Mouse (Mus musculus) neural tube, embryonic 10.5 days (tissue): ENCODE results near the gene Xkr7.

Experiments used
- DNase-seq: peaks from one replicate; pipeline ENCODE4 v3.0.0-alpha.2; 2017; ENCODE audit warnings: low spot score; ENCODE audit errors: extremely low spot score

Xkr7 gene

DNA sequence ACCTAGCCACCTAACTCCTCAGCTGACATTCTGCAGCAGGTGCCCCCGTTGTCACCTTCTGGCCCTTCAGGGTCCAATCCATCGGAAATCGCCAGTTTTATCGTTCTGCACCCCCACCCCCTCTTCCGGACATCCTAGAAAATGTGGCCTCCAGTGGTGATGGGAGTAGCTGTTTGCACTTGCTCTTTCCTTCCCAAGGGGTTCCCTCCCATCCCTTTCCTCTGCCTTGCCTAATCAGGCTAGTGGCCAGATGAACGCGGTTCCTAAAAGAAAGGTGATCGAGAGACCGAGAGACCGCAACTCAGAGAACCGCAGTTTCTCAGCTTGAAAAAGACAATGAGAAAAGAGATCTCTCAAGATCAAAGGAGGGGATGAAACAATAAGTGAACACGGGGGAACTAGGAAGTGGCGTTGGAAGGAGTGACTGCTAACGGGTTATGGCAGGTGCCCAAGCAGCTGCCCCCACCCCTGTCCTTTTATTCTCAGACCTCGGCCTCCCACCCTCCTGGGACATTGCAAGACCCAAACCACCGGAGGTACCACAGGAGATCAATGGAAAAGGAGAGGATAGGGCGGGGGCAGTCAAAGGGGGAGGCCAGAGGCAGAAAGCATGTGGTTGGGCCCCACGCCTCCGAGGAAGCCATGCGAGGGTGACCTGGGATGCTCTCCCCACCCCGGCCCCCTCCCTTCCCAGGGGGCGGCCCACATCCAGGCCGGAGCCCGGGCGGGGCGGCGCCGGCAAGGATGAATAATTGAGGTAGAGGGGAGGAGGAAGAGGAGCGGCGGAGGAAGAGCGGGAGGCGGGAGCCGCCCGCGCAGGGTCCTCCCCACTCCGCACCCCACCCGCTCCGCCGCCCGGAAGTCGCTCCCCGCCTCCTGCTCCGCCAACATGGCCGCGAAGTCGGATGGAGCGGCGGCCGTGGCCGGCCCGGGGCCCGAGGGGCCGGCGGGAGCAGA is at the start of gene Xkr7:
Gene Xkr7, plus strand, starts transcription at position 727 of the 957 bp plus-strand sequence.
- DNase-seq: peak; percentile 49

DNA sequence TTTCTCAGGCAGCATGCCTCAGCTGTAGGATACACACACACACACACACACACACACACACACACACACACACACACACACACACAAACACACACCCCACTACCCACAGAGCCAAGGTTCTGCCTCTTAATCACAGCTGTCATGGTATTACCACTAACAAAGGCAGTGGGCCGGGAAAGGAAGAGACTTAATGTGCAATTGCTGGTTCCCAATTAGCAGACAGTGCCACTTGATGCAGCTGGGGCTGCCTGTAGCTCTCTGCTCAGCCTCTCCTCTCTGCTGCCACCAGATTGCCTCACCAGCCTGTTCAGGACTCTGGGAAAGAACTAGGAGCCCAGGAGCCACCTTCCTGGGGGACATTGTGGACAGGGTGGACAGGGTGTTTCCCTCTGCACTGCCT is 46.1 kb upstream of the Xkr7 start:
- no peak for DNase-seq

- no peak for DNase-seq
Observed at GRCm38 (mm10) chr2:152991529-152991928, 40.1 kb upstream of the Xkr7 start.

GRCm38 (mm10) chr2:152997046-152997445 is 34.6 kb upstream of the Xkr7 start:
- no peak for DNase-seq

DNA sequence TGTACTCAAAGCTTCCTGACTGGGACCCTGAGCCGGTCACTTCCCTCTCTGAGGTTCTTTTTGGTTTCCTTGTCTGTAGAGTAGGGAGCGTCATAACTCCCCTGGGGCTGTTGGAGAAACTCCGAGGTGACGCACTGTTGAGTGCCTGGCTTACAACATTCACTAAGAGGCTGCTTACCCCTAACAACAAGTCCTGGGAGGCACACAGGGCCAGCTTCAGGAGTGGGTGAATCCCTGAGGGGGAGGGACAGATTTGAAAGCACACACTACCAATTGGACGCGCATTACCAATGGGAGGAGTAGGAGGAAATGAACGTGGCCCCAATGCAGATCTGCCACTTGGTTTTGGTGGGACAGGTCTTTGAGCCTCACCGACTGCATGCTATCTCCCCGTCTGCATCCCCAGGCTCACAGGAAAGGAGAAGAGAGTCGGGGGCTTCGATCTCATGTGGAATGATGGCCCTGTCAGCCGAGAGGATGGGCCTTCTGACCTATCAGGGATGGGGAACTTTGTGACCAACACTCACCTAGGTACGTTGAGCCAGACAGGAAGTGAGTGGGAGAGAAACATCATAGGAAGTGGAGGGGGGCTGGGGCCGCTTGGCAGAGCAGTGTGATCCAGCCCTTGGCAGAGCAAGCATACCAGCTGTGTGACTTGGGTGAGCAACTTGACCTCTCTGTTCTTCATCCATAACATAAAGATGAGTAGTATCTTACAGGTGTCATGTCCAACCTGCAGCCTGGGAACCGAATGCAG is 29.0 kb upstream of the Xkr7 start:
- no peak for DNase-seq

- DNase-seq: no peak
Observed at GRCm38 (mm10) chr2:153003681-153004338, 27.8 kb upstream of the Xkr7 start.

DNA sequence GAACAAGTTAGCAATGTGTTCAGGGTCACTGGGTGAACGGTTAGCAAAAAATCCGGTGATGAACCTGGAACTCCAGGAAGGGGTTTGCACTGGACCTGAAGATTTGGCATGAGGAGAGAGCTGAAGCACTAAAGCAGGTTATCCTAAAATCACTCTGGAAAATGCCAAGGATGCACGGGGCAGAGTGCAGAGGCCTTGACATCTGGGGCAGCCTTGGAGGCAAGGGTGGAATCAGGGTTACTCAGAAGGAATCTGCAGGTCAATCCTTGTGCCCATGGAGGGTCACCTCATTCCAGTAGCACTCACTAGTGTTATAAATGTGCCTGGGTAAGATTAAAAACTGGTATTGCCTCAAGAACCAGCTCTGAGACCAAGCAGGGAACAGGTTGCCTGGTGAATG is 25.7 kb upstream of the Xkr7 start:
- DNase-seq: no peak

GRCm38 (mm10) chr2:153009192-153009973 is 22.3 kb upstream of the Xkr7 start:
- no peak for DNase-seq

GRCm38 (mm10) chr2:153013724-153014515 is 17.7 kb upstream of the Xkr7 start:
- DNase-seq: no peak

DNA sequence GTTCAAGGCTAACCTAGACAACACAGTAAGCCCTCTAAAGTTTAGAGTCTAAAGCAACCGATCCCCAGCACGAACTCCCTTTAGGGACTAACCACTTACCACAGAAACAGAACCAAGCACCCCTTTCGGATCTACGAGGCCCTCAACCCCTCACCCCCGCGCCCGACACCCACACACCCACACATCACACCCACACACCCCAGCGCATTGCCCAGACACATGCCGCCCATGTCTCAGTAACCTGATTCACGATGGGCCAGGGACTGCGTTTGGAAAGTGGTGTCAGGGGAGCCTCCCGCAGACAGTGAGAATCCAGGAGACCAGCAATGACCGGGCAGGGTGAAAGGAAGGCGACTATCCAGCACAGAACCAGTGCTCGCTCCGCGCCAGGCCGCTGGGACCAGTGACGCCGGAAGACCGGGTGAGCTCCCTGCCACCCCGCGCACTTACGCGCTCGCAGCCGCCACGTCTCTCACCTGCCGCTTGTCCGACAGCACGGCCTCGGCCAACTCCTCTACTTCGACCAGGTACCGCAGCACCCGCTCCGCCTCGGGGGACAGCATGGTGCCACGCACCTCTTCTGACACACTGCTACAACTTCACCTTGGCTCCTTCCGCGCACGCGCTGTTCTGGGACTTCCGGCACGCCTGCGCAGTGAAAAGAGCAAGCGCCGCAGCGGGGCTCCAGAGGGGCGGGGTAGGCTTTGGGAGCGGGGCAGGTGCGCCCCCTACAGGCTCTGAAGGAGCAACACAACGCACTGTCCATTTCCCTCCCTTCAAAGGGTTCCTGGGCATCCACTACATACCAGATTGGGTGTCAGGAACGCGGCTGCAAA is 16.7 kb upstream of the Xkr7 start, which contains the start of gene Pdrg1:
Gene Pdrg1, minus strand, starts transcription at position 670 of the 836 bp plus-strand sequence.
- peak; percentile 95 for DNase-seq

GRCm38 (mm10) chr2:153015804-153016203 is 15.8 kb upstream of the Xkr7 start:
- no peak for DNase-seq

DNA sequence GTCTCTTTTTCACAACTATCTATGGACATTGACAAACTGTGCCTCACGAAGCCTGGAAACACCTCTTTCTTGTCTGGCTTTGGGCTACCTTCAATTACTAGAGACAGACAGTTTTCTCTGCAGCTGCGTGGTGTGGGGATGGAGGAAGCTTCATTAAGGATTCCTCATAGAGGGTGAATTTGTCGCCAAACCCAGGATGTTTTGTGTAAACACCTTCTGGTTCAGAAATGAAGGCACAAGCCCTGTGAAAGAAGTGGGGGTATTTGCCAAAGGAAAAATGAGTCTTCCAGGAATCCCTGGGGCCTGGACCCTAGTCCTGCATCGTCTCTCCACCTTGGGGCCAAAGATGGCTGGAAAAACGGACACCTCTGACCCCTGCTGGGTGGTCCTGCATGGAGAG is 14.9 kb upstream of the Xkr7 start:
- no peak for DNase-seq

DNA sequence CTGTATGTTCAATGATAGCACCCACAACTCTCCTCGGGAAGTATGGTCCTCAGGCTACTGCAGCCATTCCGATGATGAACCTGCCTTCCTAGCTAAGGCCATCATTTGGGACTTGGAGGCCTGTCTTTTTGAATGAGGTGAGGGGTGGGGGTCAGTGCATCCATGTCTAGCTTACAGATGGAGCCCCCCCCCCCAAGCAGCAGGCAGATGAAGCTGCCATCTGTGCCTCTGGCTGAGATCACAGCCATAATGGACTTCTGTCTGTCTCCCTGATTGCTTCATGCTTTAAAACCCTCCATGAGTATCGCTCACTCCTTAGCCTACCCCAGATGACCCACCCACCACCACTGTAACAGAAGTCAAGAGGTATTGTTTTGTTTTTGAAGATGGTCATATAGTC is 12.3 kb upstream of the Xkr7 start:
- no peak for DNase-seq

- no peak for DNase-seq
Observed at GRCm38 (mm10) chr2:153021163-153021562, 10.5 kb upstream of the Xkr7 start.

DNA sequence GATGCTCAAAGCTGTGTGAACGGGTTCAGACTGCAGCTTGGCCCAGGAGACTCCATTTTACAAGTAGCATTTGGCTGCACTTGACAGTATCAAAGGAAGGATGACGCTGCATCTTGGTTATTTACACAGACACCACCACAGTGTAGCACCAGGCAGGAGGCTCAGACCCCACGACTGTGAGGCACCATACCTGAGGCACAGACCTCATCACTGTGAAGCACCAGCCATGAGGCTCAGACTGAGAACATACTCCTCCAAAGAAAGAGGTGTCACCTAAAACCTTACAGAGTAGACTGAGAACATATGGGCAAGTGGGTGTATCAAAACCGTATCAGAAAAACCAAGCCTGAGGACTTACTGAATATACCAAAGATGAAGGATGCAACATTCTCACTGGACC is 8.8 kb upstream of the Xkr7 start:
- no peak for DNase-seq

GRCm38 (mm10) chr2:153026052-153026451 is 5.6 kb upstream of the Xkr7 start:
- DNase-seq: no peak

DNA sequence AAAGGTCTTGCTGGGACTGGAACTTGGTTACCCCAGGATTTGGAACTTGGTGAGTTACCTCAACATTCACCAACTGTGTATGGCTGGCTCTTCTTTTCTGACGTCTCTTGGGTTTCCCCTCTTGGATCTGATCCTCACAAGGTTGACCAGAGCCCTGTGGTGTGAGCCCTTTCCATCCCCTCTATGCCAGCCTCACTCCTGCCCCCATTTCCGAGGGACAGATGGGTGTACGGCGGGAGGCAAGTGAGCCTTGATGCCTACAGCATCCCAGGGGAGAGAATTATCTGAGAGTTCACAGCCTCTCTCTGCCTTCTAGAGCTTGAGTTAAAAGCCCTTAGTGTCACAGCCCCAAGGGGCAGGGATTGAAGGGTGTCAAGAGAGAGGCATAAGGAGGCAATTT is 4.2 kb upstream of the Xkr7 start:
- DNase-seq: no peak

- DNase-seq: no peak
Observed at GRCm38 (mm10) chr2:153030422-153030821, 1.2 kb upstream of the Xkr7 start.
